Mouse (Mus musculus): Measurements from ENCODE around the gene Fut1. TPM values are rescaled to one million over a fixed set of nuclear protein-coding genes. Genes with fewer than 3 reads are reported as not detected.

The Fut1 gene
- polyA plus RNA-seq (2017; shearing (Covaris generic)) = 1 to 10 TPM in 1 of 2 experiments, under 1 TPM in 1; 0.25 to 1.6 TPM

GRCm38 (mm10) chr7:45617042-45617695, at the start of gene Fut1:
TSS of gene Fut1 (plus strand) at chr7:45617289.

GRCm38 (mm10) chr7:45570103-45570741, 46.9 kb upstream of the Fut1 start, which contains the start of gene Bcat2:
TSS of gene Bcat2 (plus strand) at chr7:45570153.

GRCm38 (mm10) chr7:45621443-45621842, 4.4 kb downstream of the Fut1 start, which contains the start of gene Izumo1:
TSS of gene Izumo1 (plus strand) at chr7:45621811.

GRCm38 (mm10) chr7:45627261-45627660, 10.2 kb downstream of the Fut1 start, which contains the start of gene Rasip1:
TSS of gene Rasip1 (plus strand) at chr7:45627488.

GRCm38 (mm10) chr7:45639561-45640027, 22.5 kb downstream of the Fut1 start, which contains the start of gene Mamstr:
TSS of gene Mamstr (plus strand) at chr7:45639977.

GRCm38 (mm10) chr7:45666161-45666560, 49.1 kb downstream of the Fut1 start, which contains the start of gene Fut2:
TSS of gene Fut2 (minus strand) at chr7:45666394.

Other genes starting within 250 kb of the Fut1 start
- under 1 TPM in 1 of 2 experiments, not detected in 1; 0.90 TPM for gene Lin7b, start 246.7 kb upstream of the Fut1 start, polyA plus RNA-seq (2017; shearing (Covaris generic))
- 100 to 1,000 TPM; 192 to 196 TPM for gene Snrnp70, start 221.5 kb upstream of the Fut1 start, polyA plus RNA-seq (2017; shearing (Covaris generic))
- under 1 TPM in 1 of 2 experiments, not detected in 1; 0.17 TPM for gene Kcna7, start 211.6 kb upstream of the Fut1 start, polyA plus RNA-seq (2017; shearing (Covaris generic))
- gene Ntf5, start 203.6 kb upstream of the Fut1 start, polyA plus RNA-seq (2017; shearing (Covaris generic)) = under 1 TPM; 0.71 to 0.96 TPM
- not detected for gene Lhb, start 196.5 kb upstream of the Fut1 start, polyA plus RNA-seq (2017; shearing (Covaris generic))
- 10 to 100 TPM; 14.1 to 14.9 TPM for gene Gys1, start 182.4 kb upstream of the Fut1 start, polyA plus RNA-seq (2017; shearing (Covaris generic))
- 10 to 100 TPM; 62.1 to 62.7 TPM for gene Ruvbl2, start 179.2 kb upstream of the Fut1 start, polyA plus RNA-seq (2017; shearing (Covaris generic))
- 1,000 to 10,000 TPM; 1,804 to 2,248 TPM for gene Ftl1, start 157.4 kb upstream of the Fut1 start, polyA plus RNA-seq (2017; shearing (Covaris generic))
- gene Bax, start 150.4 kb upstream of the Fut1 start, polyA plus RNA-seq (2017; shearing (Covaris generic)) = 100 to 1,000 TPM; 267 to 295 TPM
- 1 to 10 TPM; 2.5 to 5.9 TPM for gene Tulp2, start 135.4 kb upstream of the Fut1 start, polyA plus RNA-seq (2017; shearing (Covaris generic))
- not detected for gene Gm45808, start 130.5 kb upstream of the Fut1 start, polyA plus RNA-seq (2017; shearing (Covaris generic))
- gene Dhdh, start 128.5 kb upstream of the Fut1 start, polyA plus RNA-seq (2017; shearing (Covaris generic)) = under 1 TPM; 0.60 to 0.68 TPM
- 100 to 1,000 TPM; 266 to 278 TPM for gene Nucb1, start 106.9 kb upstream of the Fut1 start, polyA plus RNA-seq (2017; shearing (Covaris generic))
- gene Ppp1r15a, start 91.0 kb upstream of the Fut1 start, polyA plus RNA-seq (2017; shearing (Covaris generic)) = 100 to 1,000 TPM in 1 of 2 experiments, 10 to 100 TPM in 1; 90.4 to 153 TPM
- 1 to 10 TPM; 1.5 to 3.4 TPM for gene Plekha4, start 91.0 kb upstream of the Fut1 start, polyA plus RNA-seq (2017; shearing (Covaris generic))
- gene Hsd17b14, start 62.4 kb upstream of the Fut1 start, polyA plus RNA-seq (2017; shearing (Covaris generic)) = 1 to 10 TPM; 1.4 to 1.9 TPM
- 10 to 100 TPM; 59.6 to 75.4 TPM for gene Bcat2, start 47.1 kb upstream of the Fut1 start, polyA plus RNA-seq (2017; shearing (Covaris generic))
- gene Fgf21, start 1.8 kb upstream of the Fut1 start, polyA plus RNA-seq (2017; shearing (Covaris generic)) = under 1 TPM in 1 of 2 experiments, not detected in 1; 0.50 TPM
- gene Izumo1, start 4.5 kb downstream of the Fut1 start, polyA plus RNA-seq (2017; shearing (Covaris generic)) = under 1 TPM; 0.47 to 0.92 TPM
- 1 to 10 TPM in 1 of 2 experiments, under 1 TPM in 1; 0.67 to 3.4 TPM for gene Rasip1, start 10.2 kb downstream of the Fut1 start, polyA plus RNA-seq (2017; shearing (Covaris generic))
- gene Mamstr, start 22.7 kb downstream of the Fut1 start, polyA plus RNA-seq (2017; shearing (Covaris generic)) = 1 to 10 TPM; 1.2 to 1.5 TPM
- gene Fut2, start 49.1 kb downstream of the Fut1 start, polyA plus RNA-seq (2017; shearing (Covaris generic)) = 1 to 10 TPM in 1 of 2 experiments, under 1 TPM in 1; 0.65 to 2.5 TPM
- under 1 TPM in 1 of 2 experiments, not detected in 1; 0.49 TPM for gene Ntn5, start 66.7 kb downstream of the Fut1 start, polyA plus RNA-seq (2017; shearing (Covaris generic))
- gene Sec1, start 77.1 kb downstream of the Fut1 start, polyA plus RNA-seq (2017; shearing (Covaris generic)) = not detected
- gene Car11, start 82.6 kb downstream of the Fut1 start, polyA plus RNA-seq (2017; shearing (Covaris generic)) = 1 to 10 TPM; 6.1 to 9.2 TPM
- gene Dbp, start 87.8 kb downstream of the Fut1 start, polyA plus RNA-seq (2017; shearing (Covaris generic)) = 10 to 100 TPM; 26.0 to 37.0 TPM
- 1,000 to 10,000 TPM; 1,327 to 1,518 TPM for gene Rpl18, start 98.2 kb downstream of the Fut1 start, polyA plus RNA-seq (2017; shearing (Covaris generic))
- gene Sphk2, start 100.7 kb downstream of the Fut1 start, polyA plus RNA-seq (2017; shearing (Covaris generic)) = 10 to 100 TPM; 26.1 to 35.8 TPM
- gene Fam83e, start 103.9 kb downstream of the Fut1 start, polyA plus RNA-seq (2017; shearing (Covaris generic)) = 1 to 10 TPM in 1 of 2 experiments, under 1 TPM in 1; 0.25 to 1.9 TPM
- gene Spaca4, start 108.5 kb downstream of the Fut1 start, polyA plus RNA-seq (2017; shearing (Covaris generic)) = not detected
- under 1 TPM; 0.12 to 0.38 TPM for gene Lmtk3, start 166.4 kb downstream of the Fut1 start, polyA plus RNA-seq (2017; shearing (Covaris generic))
- 1 to 10 TPM; 4.4 to 6.7 TPM for gene Sult2b1, start 167.4 kb downstream of the Fut1 start, polyA plus RNA-seq (2017; shearing (Covaris generic))
- 10 to 100 TPM; 82.2 to 88.4 TPM for gene Cyth2, start 197.3 kb downstream of the Fut1 start, polyA plus RNA-seq (2017; shearing (Covaris generic))
- gene Kcnj14, start 207.5 kb downstream of the Fut1 start, polyA plus RNA-seq (2017; shearing (Covaris generic)) = 1 to 10 TPM in 1 of 2 experiments, under 1 TPM in 1; 0.55 to 1.0 TPM
- gene Grwd1, start 213.7 kb downstream of the Fut1 start, polyA plus RNA-seq (2017; shearing (Covaris generic)) = 10 to 100 TPM; 35.7 to 36.3 TPM

All from inflammation-experienced regulatory T-cells (primary cell).